Mouse (Mus musculus) adrenal gland, adult (tissue): ENCODE measurements around the gene Pip4k2b.
"Not testable (repeated sequence)": the region's sequence is repeated elsewhere in the genome, so short reads cannot be mapped to it uniquely, and the experiment has no call there.

Experiments used
- DNase-seq, 2 experiments: peaks; one replicate each; pipeline ENCODE4 v3.0.0; 2022 to 2023; ENCODE audit warnings: low spot score in 1 of 2; ENCODE audit not compliant: inconsistent age in 2 of 2

Gene Pip4k2b

GRCm38 (mm10) chr11:97717369-97718280 lies 26.9 kb downstream of the Pip4k2b start:
- DNase-seq = peak in 1 of 2 experiments; percentile 35

GRCm38 (mm10) chr11:97716021-97716420 lies 28.5 kb downstream of the Pip4k2b start:
- no peak for DNase-seq

- peak; percentile 73 to 89 for DNase-seq
These were observed 29.4 kb downstream of the Pip4k2b start for GRCm38 (mm10) chr11:97714784-97715760.

- no peak for DNase-seq
These were observed 30.1 kb downstream of the Pip4k2b start for GRCm38 (mm10) chr11:97714356-97714755.

- DNase-seq = peak; percentile 71 to 86
These were observed 30.6 kb downstream of the Pip4k2b start for GRCm38 (mm10) chr11:97713896-97714295.

- DNase-seq = no peak
These were observed 32.2 kb downstream of the Pip4k2b start for GRCm38 (mm10) chr11:97712286-97712685.

GRCm38 (mm10) chr11:97711200-97711900 lies 33.2 kb downstream of the Pip4k2b start:
- DNase-seq = peak in 1 of 2 experiments; percentile 26

- DNase-seq = not testable (repeated sequence)
These were observed 34.4 kb downstream of the Pip4k2b start for GRCm38 (mm10) chr11:97710067-97710466.

- DNase-seq = peak; percentile 98 to 100
These were observed 41.3 kb downstream of the Pip4k2b start, which contains the start of gene Psmb3 for GRCm38 (mm10) chr11:97703039-97703826. Gene Psmb3 (plus strand): TSS chr11:97703399.

- DNase-seq = peak; percentile 91 to 98
These were observed 42.1 kb downstream of the Pip4k2b start for GRCm38 (mm10) chr11:97702393-97702745.

GRCm38 (mm10) chr11:97701581-97702392 lies 42.7 kb downstream of the Pip4k2b start:
- no peak for DNase-seq

- DNase-seq = peak in 1 of 2 experiments; percentile 55
These were observed 43.5 kb downstream of the Pip4k2b start for GRCm38 (mm10) chr11:97700746-97701580.

- DNase-seq = peak; percentile 87 to 94
These were observed 44.3 kb downstream of the Pip4k2b start, which contains the start of gene Pcgf2 for GRCm38 (mm10) chr11:97700003-97700745. Gene Pcgf2 (minus strand): TSS chr11:97700497.

GRCm38 (mm10) chr11:97699626-97700002 lies 44.9 kb downstream of the Pip4k2b start:
- peak in 1 of 2 experiments; percentile 87 for DNase-seq

GRCm38 (mm10) chr11:97698741-97699611 lies 45.5 kb downstream of the Pip4k2b start:
- DNase-seq = peak; percentile 87 to 93

GRCm38 (mm10) chr11:97697891-97698529 lies 46.5 kb downstream of the Pip4k2b start:
- DNase-seq = no peak
